Comparison of ENCODE assay signal across 9 mouse cellular contexts in genomic region chr8:118237150-118237620, GRCm38 (mm10). TPM values are rescaled to one million over a fixed set of nuclear protein-coding genes. Genes with fewer than 3 reads are reported as not detected.
DNase-seq lines count a peak whose midpoint lies in the region; ATAC-seq lines count a peak whose summit lies in the region.
"Had no signal": no experiment of that assay in that cellular context is flagged by ENCODE, and none has a peak within 500 bp of the region (broad histone marks: within the 10 kb centered on the region; RNA-seq: fewer than 3 reads in every experiment).

No protein-coding gene starts in this region.

- H3K36me3 ChIP-seq in hindbrain, embryonic 14.5 days (replicated peaks; ENCODE audit: control insufficient read depth, insufficient read depth) = no peaks in the 10 kb centered on the region
- no peaks in the 10 kb centered on the region for H3K36me3 ChIP-seq in hindbrain, embryonic 12.5 days
- H3K36me3 ChIP-seq: midbrain, embryonic 12.5 days had no signal

- H3K9me3 ChIP-seq in hindbrain, embryonic 14.5 days (ENCODE audit: control insufficient read depth, low read length) = no peaks in the 10 kb centered on the region
- no peaks in the 10 kb centered on the region for H3K9me3 ChIP-seq in hindbrain, embryonic 12.5 days (replicated peaks)
- H3K9me3 ChIP-seq: midbrain, embryonic 12.5 days had no signal

- DNase-seq in hindbrain, embryonic 14.5 days (ENCODE audit: low spot score) = peak; percentile 56
- peak; percentile 81 for DNase-seq in adrenal gland, postnatal 14 days
- DNase-seq in frontal cortex, postnatal 36 days (ENCODE audit: low spot score in 2 of 2) = peak; percentile 63 to 65
- DNase-seq in left cerebral cortex, adult 9 months (ENCODE audit: low spot score in 2 of 2) = peak; percentile 33 to 74
- no peak for DNase-seq in MN1 (ENCODE audit: low spot score)
- no peak for DNase-seq in urinary bladder, postnatal 14 days (ENCODE audit: low spot score)
- DNase-seq in lung, postnatal 25 days (ENCODE audit: low spot score) = no peak

- no peaks in the 10 kb centered on the region for H3K27me3 ChIP-seq in hindbrain, embryonic 14.5 days (ENCODE audit: control insufficient read depth, insufficient read depth, low read length)
- no peaks in the 10 kb centered on the region for H3K27me3 ChIP-seq in hindbrain, embryonic 12.5 days
- H3K27me3 ChIP-seq: midbrain, embryonic 12.5 days had no signal

- H3K4me2 ChIP-seq in hindbrain, embryonic 14.5 days (replicated peaks) = no peak overlapping the region
- no peak overlapping the region for H3K4me2 ChIP-seq in hindbrain, embryonic 12.5 days (replicated peaks)
- H3K4me2 ChIP-seq: midbrain, embryonic 12.5 days had no signal

- H3K9ac ChIP-seq in hindbrain, embryonic 14.5 days = no peak overlapping the region
- no peak overlapping the region for H3K9ac ChIP-seq in hindbrain, embryonic 12.5 days
- H3K9ac ChIP-seq: midbrain, embryonic 12.5 days had no signal

- H3K4me1 ChIP-seq in hindbrain, embryonic 14.5 days (replicated peaks; ENCODE audit: control insufficient read depth, insufficient read depth, low read length) = no peaks in the 10 kb centered on the region
- H3K4me1 ChIP-seq in hindbrain, embryonic 12.5 days = no peaks in the 10 kb centered on the region
- H3K4me1 ChIP-seq: midbrain, embryonic 12.5 days had no signal

- H3K4me3 ChIP-seq in hindbrain, embryonic 14.5 days (replicated peaks; ENCODE audit: low read length) = no peak overlapping the region
- H3K4me3 ChIP-seq in hindbrain, embryonic 12.5 days = no peak overlapping the region
- H3K4me3 ChIP-seq: midbrain, embryonic 12.5 days had no signal

- ATAC-seq in hindbrain, embryonic 14.5 days (ENCODE audit: low FRiP score) = no peak
- no peak for ATAC-seq in hindbrain, embryonic 12.5 days (ENCODE audit: low FRiP score)

- no peak overlapping the region for H3K27ac ChIP-seq in hindbrain, embryonic 14.5 days
- H3K27ac ChIP-seq in hindbrain, embryonic 12.5 days = no peak overlapping the region
- H3K27ac ChIP-seq: midbrain, embryonic 12.5 days had no signal

- WGBS in hindbrain, embryonic 14.5 days = 78% methylated on average over 11 of the region's 11 CpGs
- WGBS in hindbrain, embryonic 12.5 days = 78% methylated on average over 11 of the region's 11 CpGs

RNA-seq across cellular contexts. Expression of gene Cdh13, which starts 46.3 kb away (rescaled TPM):
- polyA plus RNA-seq in hindbrain, embryonic 14.5 days (2014; fragmentation: Nextera tagmentation; extraction: Ambion mirVana) = 134 and 166 TPM in 2 replicates
- polyA plus RNA-seq in hindbrain, embryonic 12.5 days (2016; fragmentation: Nextera tagmentation; extraction: Ambion mirVana) = 21.2 and 25.7 TPM in 2 replicates
- 19.8 and 27.9 TPM in 2 replicates for total RNA-seq in adrenal gland, postnatal 14 days (2021)

Comparison
In these comparisons a context has a peak if more than half of its experiments do, and no peak if none do; other contexts are left out.
1. DNase-seq: peak in hindbrain, embryonic 14.5 days (single experiment), adrenal gland, postnatal 14 days (single experiment), frontal cortex, postnatal 36 days (2 of 2) and left cerebral cortex, adult 9 months (2 of 2); none in MN1 (single experiment), urinary bladder, postnatal 14 days (single experiment) and lung, postnatal 25 days (single experiment).